Mouse (Mus musculus) C2C12 (cell line): ENCODE results near the gene Hspa4.

ENCODE experiments used
- CTCF ChIP-seq: IDR thresholded peaks from one replicate; pipeline ENCODE4 v1.5.1; 2011; ENCODE audit not compliant: control insufficient read depth, insufficient read depth, insufficient read length
- MYOD1 ChIP-seq: IDR thresholded peaks from one replicate; pipeline ENCODE4 v1.6.1; 2011; ENCODE audit warnings: low read depth; ENCODE audit not compliant: control insufficient read depth, insufficient read length

- no peak for TF ChIP-seq MYOD1
- TF ChIP-seq CTCF: no peak
Measured at GRCm38 (mm10) chr11:53345328-53345727, 45.1 kb upstream of the Hspa4 start.
